Mouse (Mus musculus) heart, adult 11 months (tissue): ENCODE measurements at regions not wholly inside any gene's neighbourhood (a gene's known extent, or its start where the extent isn't known, plus 50 kb on each side); places are given as distances from the start of the nearest gene placed in this dataset.

ENCODE experiments used
- DNase-seq: peaks from one replicate; pipeline ENCODE4 v3.0.0; 2022

- DNase-seq = no peak
Observed at GRCm38 (mm10) chrX:121661913-121662312, 735.3 kb downstream of the Nap1l3 start.

GRCm38 (mm10) chrX:121654582-121654981 lies 742.6 kb downstream of the Nap1l3 start:
- peak; percentile 75 for DNase-seq

- no peak for DNase-seq
Observed at GRCm38 (mm10) chrX:121645548-121645947, 751.7 kb downstream of the Nap1l3 start.

GRCm38 (mm10) chrX:121637180-121637579 lies 760.0 kb downstream of the Nap1l3 start:
- DNase-seq = no peak

GRCm38 (mm10) chrX:121612061-121612460 lies 785.1 kb downstream of the Nap1l3 start:
- no peak for DNase-seq

- DNase-seq = no peak
Observed at GRCm38 (mm10) chrX:121592864-121593263, 804.3 kb downstream of the Nap1l3 start.
